32 mouse cellular contexts compared by ENCODE assay signal in the genomic region with DNA sequence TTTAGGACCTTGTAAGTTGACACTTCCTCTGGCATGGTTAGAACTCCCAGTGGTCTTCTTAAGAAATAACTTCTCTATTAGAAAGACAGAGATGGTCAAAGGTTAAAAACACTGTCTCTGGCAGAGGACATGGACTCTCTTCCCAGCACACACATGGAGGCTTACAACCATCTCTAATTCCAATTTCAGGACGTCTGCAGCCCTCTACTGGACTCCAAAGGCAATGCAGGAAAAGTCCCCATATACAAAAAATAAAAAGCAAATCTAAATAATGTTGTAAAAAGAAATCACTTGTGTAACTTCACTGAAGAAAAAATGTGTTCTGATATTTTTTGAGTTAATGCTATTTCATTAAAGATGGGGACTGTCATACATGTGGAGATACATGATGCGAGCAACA. TPM values are rescaled to one million over a fixed set of nuclear protein-coding genes. Genes with fewer than 3 reads are reported as not detected.
A peak's percentile ranks its signal among the peaks of the same experiment; 100 is the strongest.
DNase-seq lines count a peak whose midpoint lies in the region; ATAC-seq and TF ChIP-seq lines count a peak whose summit lies in the region.
"Had no signal": no experiment of that assay in that cellular context is flagged by ENCODE, and none has a peak within 500 bp of the region (broad histone marks: within the 10 kb centered on the region; RNA-seq: fewer than 3 reads in every experiment).

No protein-coding gene starts in this region.

- peak; percentile 32 for TF ChIP-seq RAD21 in CH12.LX (IDR thresholded peaks at IDR 0.05; ENCODE audit: low read depth, low read length)

- 65% methylated on average over 2 of the region's 2 CpGs for WGBS in stomach, postnatal 0 days

- ATAC-seq in stomach, postnatal 0 days (ENCODE audit: low FRiP score, low TSS enrichment) = no peak
- ATAC-seq: forebrain, embryonic 16.5 days; hindbrain, embryonic 16.5 days had no signal

- DNase-seq in layer of hippocampus, adult 2 months (ENCODE audit: low spot score in 2 of 2) = no peak
- DNase-seq in layer of hippocampus, postnatal 36 days = no peak
- DNase-seq in CH12.LX (ENCODE audit: extremely low read depth) (no peak), ES-E14 (ENCODE audit: low read depth, low spot score) (no peak)
- DNase-seq in stomach, postnatal 0 days (ENCODE audit: low spot score) = no peak
- no peak for DNase-seq in testis, postnatal 10 days (ENCODE audit: low spot score)
- no peak for DNase-seq in urinary bladder, adult 18-20 months (ENCODE audit: low spot score in 2 of 2)
- DNase-seq: adrenal gland, postnatal 25 days; B cell, adult 2 months; cerebellum, adult 18-20 months; cerebellum, postnatal 14 days; heart, postnatal 14 days; kidney, adult 18-20 months; kidney, postnatal 4 days; liver; lung, postnatal 4 days; thymus, adult 18-20 months; thymus, postnatal 36 days had no signal

- no peak for TF ChIP-seq POLR2A in CH12.LX (IDR thresholded peaks at IDR 0.05; ENCODE audit: low read depth, low read length)

- H3K4me2 ChIP-seq in CH12.LX (ENCODE audit: insufficient read depth, low read depth, poor library complexity, severe bottlenecking) = no peak overlapping the region
- H3K4me2 ChIP-seq in stomach, postnatal 0 days (replicated peaks; ENCODE audit: low read depth) = no peak overlapping the region
- H3K4me2 ChIP-seq: kidney, embryonic 15.5 days; liver, embryonic 15.5 days; midbrain, embryonic 12.5 days; stomach, embryonic 15.5 days had no signal

- in situ Hi-C loops in CH12.LX (cut with MboI; ENCODE audit: low pct_ligation_motif_present, low pct_unique_long_range_greater_than_20kb, low sequenced_read_pairs) = loop anchor here (25.0 kb wide), 2 partner anchors 324 to 974 kb away; a partner anchor contains a TSS
- in situ Hi-C loops in ES-E14 (cut with MboI; ENCODE audit: low sequenced_read_pairs in 2 of 2, unreplicated experiment in 2 of 2) = no loop called here

- H3K27me3 ChIP-seq in CH12.LX (replicated peaks) = no peaks in the 10 kb centered on the region
- no peaks in the 10 kb centered on the region for H3K27me3 ChIP-seq in stomach, postnatal 0 days (ENCODE audit: control insufficient read depth, insufficient read depth, low read length)
- H3K27me3 ChIP-seq: kidney, embryonic 15.5 days; liver, embryonic 15.5 days; midbrain, embryonic 12.5 days; stomach, embryonic 15.5 days had no signal

- TF ChIP-seq EP300 in CH12.LX (IDR thresholded peaks at IDR 0.05; ENCODE audit: low read length) = no peak
- TF ChIP-seq EP300 in stomach, postnatal 0 days (optimal IDR thresholded peaks at IDR 0.05) = no peak

- peak; percentile 42 for TF ChIP-seq CTCF in layer of hippocampus, adult 2 months (conservative IDR thresholded peaks at IDR 0.05)
- TF ChIP-seq CTCF in CH12.LX (conservative IDR thresholded peaks at IDR 0.05 in 1 of 2, IDR thresholded peaks at IDR 0.05 in 1 of 2; ENCODE audit: low read depth in 2 of 2, low read length in 2 of 2) = peak in 1 of 2 experiments; percentile 41; a peak in 2 of 4 replicates
- TF ChIP-seq CTCF in stomach, postnatal 0 days (IDR thresholded peaks at IDR 0.05; ENCODE audit: low read depth) = 0 out of 2 replicates have a peak, but pooled peaks have one; percentile 14

- H3K4me1 ChIP-seq in CH12.LX (ENCODE audit: control insufficient read depth in 1 of 2, insufficient read depth in 2 of 2) = peaks cover 0 to 13% of the 10 kb centered on the region in 2 experiments; a peak in 1 of 4 replicates
- H3K4me1 ChIP-seq in ES-E14 (ENCODE audit: control insufficient read depth in 2 of 2, insufficient read depth in 2 of 2, low read length in 2 of 2, poor library complexity in 1 of 2) = no peaks in the 10 kb centered on the region
- no peaks in the 10 kb centered on the region for H3K4me1 ChIP-seq in stomach, postnatal 0 days (replicated peaks; ENCODE audit: control insufficient read depth, insufficient read depth)
- H3K4me1 ChIP-seq: kidney, embryonic 15.5 days; liver, embryonic 15.5 days; megakaryocyte, embryonic 14.5 days; midbrain, embryonic 12.5 days; stomach, embryonic 15.5 days had no signal

- H3K9me3 ChIP-seq in CH12.LX (replicated peaks; ENCODE audit: low read length) = no peaks in the 10 kb centered on the region
- no peaks in the 10 kb centered on the region for H3K9me3 ChIP-seq in ES-E14 (ENCODE audit: control insufficient read depth, insufficient read depth, low read depth, low read length)
- no peaks in the 10 kb centered on the region for H3K9me3 ChIP-seq in stomach, postnatal 0 days (ENCODE audit: control insufficient read depth, low read length)
- H3K9me3 ChIP-seq: kidney, embryonic 15.5 days; liver, embryonic 15.5 days; midbrain, embryonic 12.5 days; stomach, embryonic 15.5 days had no signal

- H3K4me3 ChIP-seq in layer of hippocampus, adult 2 months = no peak overlapping the region
- H3K4me3 ChIP-seq in CH12.LX (replicated peaks in 1 of 3; ENCODE audit: low read depth in 2 of 3, low read length in 2 of 3, poor library complexity in 1 of 3) = no peak overlapping the region
- H3K4me3 ChIP-seq in ES-E14 (ENCODE audit: insufficient read depth in 1 of 2, low read depth in 1 of 2, low read length in 2 of 2, poor library complexity in 1 of 2, severe bottlenecking in 1 of 2) = no peak overlapping the region
- H3K4me3 ChIP-seq in stomach, postnatal 0 days (ENCODE audit: low read depth, low read length) = no peak overlapping the region
- H3K4me3 ChIP-seq: erythroblast, embryonic 14.5 days; kidney, embryonic 15.5 days; liver, embryonic 15.5 days; megakaryocyte, embryonic 14.5 days; midbrain, embryonic 12.5 days; stomach, embryonic 15.5 days had no signal

- no peaks in the 10 kb centered on the region for H3K36me3 ChIP-seq in CH12.LX (replicated peaks in 1 of 2; ENCODE audit: control insufficient read depth in 1 of 2, insufficient read depth in 1 of 2, low read length in 1 of 2)
- H3K36me3 ChIP-seq in ES-E14 (ENCODE audit: control insufficient read depth, insufficient read depth, low read length, poor library complexity, severe bottlenecking) = no peaks in the 10 kb centered on the region
- H3K36me3 ChIP-seq in stomach, postnatal 0 days (ENCODE audit: control insufficient read depth, insufficient read depth, low read length) = no peaks in the 10 kb centered on the region
- H3K36me3 ChIP-seq: kidney, embryonic 15.5 days; liver, embryonic 15.5 days; midbrain, embryonic 12.5 days; stomach, embryonic 15.5 days had no signal

- H3K9ac ChIP-seq in CH12.LX (ENCODE audit: insufficient read depth, low read depth) (no peak overlapping the region), ES-E14 (ENCODE audit: insufficient read depth, low read depth, low read length, poor library complexity, severe bottlenecking) (no peak overlapping the region)
- no peak overlapping the region for H3K9ac ChIP-seq in stomach, postnatal 0 days (ENCODE audit: low read length)
- H3K9ac ChIP-seq: kidney, embryonic 15.5 days; liver, embryonic 15.5 days; midbrain, embryonic 12.5 days; stomach, embryonic 15.5 days had no signal

- no peaks in the 10 kb centered on the region for H3K79me2 ChIP-seq in CH12.LX (replicated peaks; ENCODE audit: control insufficient read depth, extremely low read depth, insufficient read depth, poor library complexity, severe bottlenecking)

- dilution Hi-C loops in CH12.LX (cut with MboI; ENCODE audit: extremely low pct_ligation_motif_present, extremely low pct_unique_long_range_greater_than_20kb, low sequenced_read_pairs) = no loop called here

- no peak overlapping the region for H3K27ac ChIP-seq in layer of hippocampus, adult 2 months
- no peak overlapping the region for H3K27ac ChIP-seq in CH12.LX (ENCODE audit: insufficient read depth, low read depth)
- no peak overlapping the region for H3K27ac ChIP-seq in ES-E14 (ENCODE audit: insufficient read depth, low read depth, low read length, poor library complexity, severe bottlenecking)
- H3K27ac ChIP-seq in stomach, postnatal 0 days (replicated peaks) = no peak overlapping the region
- H3K27ac ChIP-seq: kidney, embryonic 15.5 days; liver, embryonic 15.5 days; midbrain, embryonic 12.5 days; stomach, embryonic 15.5 days had no signal

TF ChIP-seq in CH12.LX, 34 proteins besides CTCF, POLR2A, EP300 and RAD21 (continues in another document):
- TF ChIP-seq USF1 (IDR thresholded peaks at IDR 0.05; ENCODE audit: low read depth, low read length) (no peak), MYC (IDR thresholded peaks at IDR 0.05; ENCODE audit: low read depth, low read length) (no peak), ZMIZ1 (IDR thresholded peaks at IDR 0.05; ENCODE audit: low read depth, low read length) (no peak), PAX5 (IDR thresholded peaks at IDR 0.05; ENCODE audit: low read length) (no peak), POLR2AphosphoS2 (IDR thresholded peaks at IDR 0.05; ENCODE audit: low read depth, low read length) (no peak), CHD1 (IDR thresholded peaks at IDR 0.05; ENCODE audit: low read depth, low read length) (no peak), KAT2A (IDR thresholded peaks at IDR 0.05; ENCODE audit: insufficient replicate concordance, low read length) (no peak), USF2 (conservative IDR thresholded peaks at IDR 0.05; ENCODE audit: low read depth, low read length) (no peak)

TF ChIP-seq in ES-E14, 5 proteins besides CTCF, POLR2A, EP300 and RAD21:
- TF ChIP-seq HCFC1 (IDR thresholded peaks at IDR 0.05; ENCODE audit: borderline replicate concordance, insufficient read depth, low read length) (no peak), ZNF384 (IDR thresholded peaks at IDR 0.05; ENCODE audit: low read depth, low read length) (no peak), CHD2 (IDR thresholded peaks at IDR 0.05; ENCODE audit: low read depth, low read length) (no peak), MAFK (IDR thresholded peaks at IDR 0.05; ENCODE audit: insufficient read depth, low read depth, low read length) (no peak), ZC3H11A (IDR thresholded peaks at IDR 0.05; ENCODE audit: borderline replicate concordance, low read depth, low read length) (0 out of 2 replicates have a peak, but pooled peaks have one; percentile 38)

RNA-seq across cellular contexts. Expression of a gene that starts 17.4 kb away (rescaled TPM):
- total RNA-seq in layer of hippocampus, adult 2 months (2021) = under 1 TPM; 0.59 to 0.90 TPM
- total RNA-seq in layer of hippocampus, postnatal 36 days (2021) = 1 to 10 TPM in 1 of 2 experiments, under 1 TPM in 1; 0.42 to 1.1 TPM
- 1.3 and 2.0 TPM in 2 replicates for total RNA-seq in CH12.LX (2012; rRNA removed)
- 1.5 TPM in 2 replicates for total RNA-seq in CH12.LX (2014; rRNA removed)
- 0.84 and 2.1 TPM in 2 replicates for polyA plus RNA-seq in CH12.LX (2012; ENCODE audit: insufficient read length, low read depth)
- total RNA-seq in ES-E14 (2012; rRNA removed) = 0.11 TPM in 1 of 2 replicates, not detected in the other
- 1.4 and 1.5 TPM in 2 replicates for polyA plus RNA-seq in stomach, postnatal 0 days (2015; fragmentation: Nextera tagmentation; extraction: Ambion mirVana)
- polyA plus RNA-seq: erythroblast, embryonic 14.5 days had no signal

RNA-seq across cellular contexts. Expression of a gene that starts 17.4 kb away (rescaled TPM):
- total RNA-seq in layer of hippocampus, adult 2 months (2021) = not detected
- total RNA-seq in layer of hippocampus, postnatal 36 days (2021) = not detected
- total RNA-seq in CH12.LX (2012; rRNA removed) (0.08 and 0.21 TPM in 2 replicates), CH12.LX (2014; rRNA removed) (0.14 and 0.44 TPM in 2 replicates), ES-E14 (2012; rRNA removed) (not detected in 2 replicates)
- polyA plus RNA-seq in CH12.LX (2012; ENCODE audit: insufficient read length, low read depth) = 0.93 TPM in 1 of 2 replicates, not detected in the other
- 0.02 TPM in 1 of 2 replicates, not detected in the other for polyA plus RNA-seq in stomach, postnatal 0 days (2015; fragmentation: Nextera tagmentation; extraction: Ambion mirVana)
- total RNA-seq: left cerebral cortex, postnatal 10 days had no signal
- polyA plus RNA-seq: erythroblast, embryonic 14.5 days; forebrain, embryonic 11.5 days; hindbrain, embryonic 16.5 days; intestine, embryonic 14.5 days; limb, embryonic 11.5 days; lung, embryonic 16.5 days; midbrain, embryonic 12.5 days; neural tube, embryonic 14.5 days; stomach, embryonic 15.5 days had no signal
